ENCODE assay signal across 8 mouse cellular contexts in the genomic region with DNA sequence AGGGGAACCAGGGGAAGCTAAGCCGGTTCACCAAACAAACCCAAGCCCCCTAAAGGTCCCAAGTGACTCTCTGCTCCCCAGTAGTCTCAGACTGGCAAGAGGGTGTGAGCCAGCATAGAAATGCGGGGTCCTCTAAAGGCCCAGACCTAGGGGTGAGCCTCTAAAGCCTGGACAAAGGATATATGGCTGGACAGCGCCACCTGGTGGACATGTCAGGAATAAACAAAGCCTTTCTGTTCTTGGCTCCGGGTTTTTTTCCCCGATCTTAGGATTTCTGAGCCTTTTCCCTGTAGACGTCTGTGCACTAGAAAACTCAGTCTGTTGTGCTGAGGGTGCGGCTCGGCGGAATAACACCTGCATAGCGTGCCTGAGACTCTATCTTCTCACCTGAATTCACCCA. TPM values are rescaled to one million over a fixed set of nuclear protein-coding genes. Genes with fewer than 3 reads are reported as not detected.
DNase-seq lines count a peak whose midpoint lies in the region; ATAC-seq and TF ChIP-seq lines count a peak whose summit lies in the region.

No protein-coding gene starts in this region.

- TF ChIP-seq CTCF in lung, postnatal 0 days (IDR thresholded peaks at IDR 0.05): peak; percentile 86

- H3K9ac ChIP-seq in forebrain, embryonic 11.5 days (ENCODE audit: low read length): peak overlapping the region; percentile 27; the same call in 1 of the 2 replicates
- no peak overlapping the region for H3K9ac ChIP-seq in lung, postnatal 0 days (replicated peaks; ENCODE audit: low read depth)

- no peak for TF ChIP-seq EP300 in lung, postnatal 0 days (IDR thresholded peaks at IDR 0.05)

- H3K4me1 ChIP-seq in forebrain, embryonic 11.5 days (replicated peaks; ENCODE audit: control insufficient read depth, insufficient read depth, low read length): peaks cover 5% of the 10 kb centered on the region; the same call in 1 of the 2 replicates
- peaks cover 44% of the 10 kb centered on the region for H3K4me1 ChIP-seq in hindbrain, embryonic 10.5 days (replicated peaks)
- no peaks in the 10 kb centered on the region for H3K4me1 ChIP-seq in lung, postnatal 0 days (ENCODE audit: insufficient read depth, low read depth, low read length)

- no peak overlapping the region for H3K4me3 ChIP-seq in forebrain, embryonic 11.5 days (ENCODE audit: low read depth, low read length)
- peak overlapping the region; percentile 18 for H3K4me3 ChIP-seq in hindbrain, embryonic 10.5 days
- H3K4me3 ChIP-seq in lung, postnatal 0 days (ENCODE audit: low read depth, low read length): no peak overlapping the region

- no peaks in the 10 kb centered on the region for H3K36me3 ChIP-seq in forebrain, embryonic 11.5 days (ENCODE audit: control insufficient read depth, insufficient read depth, low read length)
- H3K36me3 ChIP-seq in hindbrain, embryonic 10.5 days: no peaks in the 10 kb centered on the region
- H3K36me3 ChIP-seq in lung, postnatal 0 days (ENCODE audit: insufficient read depth, low read length): no peaks in the 10 kb centered on the region

- WGBS in forebrain, embryonic 11.5 days: 2% methylated on average over 10 of the region's 10 CpGs
- WGBS in hindbrain, embryonic 10.5 days: 2% methylated on average over 10 of the region's 10 CpGs
- 2% methylated on average over 10 of the region's 10 CpGs for whole genome bisulfite sequencing in lung, postnatal 0 days

- no peaks in the 10 kb centered on the region for H3K9me3 ChIP-seq in forebrain, embryonic 11.5 days (ENCODE audit: control insufficient read depth, low read length)
- H3K9me3 ChIP-seq in hindbrain, embryonic 10.5 days: no peaks in the 10 kb centered on the region
- no peaks in the 10 kb centered on the region for H3K9me3 ChIP-seq in lung, postnatal 0 days (ENCODE audit: low read length)

- no peak overlapping the region for H3K27ac ChIP-seq in forebrain, embryonic 11.5 days (ENCODE audit: low read depth, low read length)
- H3K27ac ChIP-seq in hindbrain, embryonic 10.5 days: no peak overlapping the region
- no peak overlapping the region for H3K27ac ChIP-seq in lung, postnatal 0 days (ENCODE audit: low read length)

- H3K4me2 ChIP-seq in forebrain, embryonic 11.5 days (ENCODE audit: low read depth, low read length, severe bottlenecking): peak overlapping the region; percentile 31
- H3K4me2 ChIP-seq in lung, postnatal 0 days (replicated peaks; ENCODE audit: low read depth, low read length): peak overlapping the region; percentile 36; the same call in 1 of the 2 replicates

- no peaks in the 10 kb centered on the region for H3K27me3 ChIP-seq in forebrain, embryonic 11.5 days (ENCODE audit: control insufficient read depth, insufficient read depth, low read length)
- H3K27me3 ChIP-seq in hindbrain, embryonic 10.5 days (ENCODE audit: insufficient read depth, poor library complexity, severe bottlenecking): peaks cover 26% of the 10 kb centered on the region
- H3K27me3 ChIP-seq in lung, postnatal 0 days (replicated peaks; ENCODE audit: insufficient read depth, low read length): no peaks in the 10 kb centered on the region

- ATAC-seq in forebrain, embryonic 11.5 days (replicated peaks; ENCODE audit: low FRiP score): no peak
- peak; percentile 26; the same call in 1 of the 2 replicates for ATAC-seq in lung, postnatal 0 days

- peak; percentile 73 for DNase-seq in ES-CJ7 (ENCODE audit: low read depth, low spot score)
- DNase-seq in brain, embryonic 18.5 days (ENCODE audit: low read depth, low spot score): peak; percentile 49
- DNase-seq in forebrain, embryonic 11.5 days (ENCODE audit: low spot score): peak; percentile 88
- DNase-seq in hindbrain, embryonic 10.5 days (ENCODE audit: low spot score): peak; percentile 77
- peak; percentile 83 to 85 for DNase-seq in layer of hippocampus, postnatal 10 days (ENCODE audit: low spot score in 2 of 2)
- DNase-seq in lung, postnatal 0 days (ENCODE audit: low spot score): peak; percentile 73
- DNase-seq in retina, embryonic 14.5 days (ENCODE audit: low spot score): peak; percentile 97
- DNase-seq in urinary bladder, postnatal 36 days (ENCODE audit: low spot score in 2 of 2): peak; percentile 33 to 51

RNA-seq across cellular contexts. Expression of a gene that starts 12.6 kb away (rescaled TPM):
- not detected in 2 replicates for polyA plus RNA-seq in forebrain, embryonic 11.5 days (2014; fragmentation: Nextera tagmentation; extraction: Ambion mirVana)
- not detected in 2 replicates for polyA plus RNA-seq in hindbrain, embryonic 10.5 days (2016; fragmentation: Nextera tagmentation; extraction: Ambion mirVana)
- total RNA-seq in layer of hippocampus, postnatal 10 days (2021): not detected
- polyA plus RNA-seq in lung, postnatal 0 days (2015; fragmentation: Nextera tagmentation; extraction: Ambion mirVana): not detected in 2 replicates

RNA-seq across cellular contexts. Expression of a gene that starts 47.3 kb away (rescaled TPM):
- 101 and 103 TPM in 2 replicates for polyA plus RNA-seq in forebrain, embryonic 11.5 days (2014; fragmentation: Nextera tagmentation; extraction: Ambion mirVana)
- 86.6 and 112 TPM in 2 replicates for polyA plus RNA-seq in hindbrain, embryonic 10.5 days (2016; fragmentation: Nextera tagmentation; extraction: Ambion mirVana)
- 1 to 10 TPM; 4.7 to 5.0 TPM for total RNA-seq in layer of hippocampus, postnatal 10 days (2021)
- 6.2 and 6.9 TPM in 2 replicates for polyA plus RNA-seq in lung, postnatal 0 days (2015; fragmentation: Nextera tagmentation; extraction: Ambion mirVana)

Comparison
In these comparisons a context has a peak if more than half of its experiments do, and no peak if none do; other contexts are left out.
1. DNase-seq: peak in every context shown above with its lines; median percentile 97 in retina, embryonic 14.5 days; 88 in forebrain, embryonic 11.5 days; 84 in layer of hippocampus, postnatal 10 days; 77 in hindbrain, embryonic 10.5 days; 73 in ES-CJ7; 73 in lung, postnatal 0 days; 49 in brain, embryonic 18.5 days; 42 in urinary bladder, postnatal 36 days.
2. RNA of a gene that starts 47.3 kb away (polyA plus RNA-seq): 101 to 103 TPM in forebrain, embryonic 11.5 days and 86.6 to 112 TPM in hindbrain, embryonic 10.5 days; 6.2 to 6.9 TPM in lung, postnatal 0 days; every median in the first group is over 10 times any median in the second.